Mouse (Mus musculus): ENCODE data around the gene Snrpa. TPM values are rescaled to one million over a fixed set of nuclear protein-coding genes. Genes with fewer than 3 reads are reported as not detected.
A peak's percentile ranks its signal among the peaks of the same experiment; 100 is the strongest.

The Snrpa gene
- polyA plus RNA-seq, 1 experiment from 2014 or later, result 192 TPM

DNA sequence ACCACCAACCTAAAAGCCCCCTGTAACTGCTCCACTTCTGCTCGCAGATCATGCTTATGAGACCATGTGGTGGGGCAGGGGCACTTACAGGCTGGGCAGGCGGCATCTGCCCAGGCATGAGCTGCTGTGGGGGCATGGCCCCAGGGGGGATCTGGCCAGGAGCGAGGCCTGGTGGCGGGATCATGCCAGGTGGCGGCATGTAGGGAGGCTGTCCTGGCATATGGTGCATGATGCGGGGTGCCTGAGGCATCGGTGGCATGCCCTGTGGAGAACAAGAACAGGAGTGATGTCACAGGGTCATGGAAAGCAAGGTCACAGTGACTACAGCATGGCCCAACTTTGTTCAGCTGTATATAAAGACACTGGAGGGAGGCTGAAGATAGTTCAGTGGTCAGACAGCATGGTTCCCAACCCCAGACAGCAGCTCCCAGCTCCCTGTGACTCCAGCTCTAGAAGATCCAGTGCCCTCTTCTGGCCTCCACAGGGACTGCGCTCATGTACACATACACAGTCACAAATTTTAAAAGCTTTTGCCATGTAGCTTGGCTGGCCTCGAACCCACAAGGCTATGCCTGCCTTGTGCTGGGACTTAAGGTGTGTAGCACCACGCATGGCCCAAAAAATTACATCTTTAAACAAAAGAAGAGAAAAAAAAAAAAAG is 6.7 kb downstream of the Snrpa start:
- Histone ChIP-seq H3K9me3 (ENCODE audit: control insufficient read depth, low read length) (no peaks in the 10 kb centered on the region), H3K36me3 (replicated peaks; ENCODE audit: control insufficient read depth, insufficient read depth) (peaks cover 96% of the 10 kb centered on the region), H3K4me2 (replicated peaks) (no peak overlapping the region), H3K27ac (no peak overlapping the region), H3K27me3 (ENCODE audit: control insufficient read depth, insufficient read depth, low read length) (no peaks in the 10 kb centered on the region), H3K9ac (no peak overlapping the region), H3K4me3 (replicated peaks; ENCODE audit: low read length) (no peak overlapping the region), H3K4me1 (replicated peaks; ENCODE audit: control insufficient read depth, insufficient read depth, low read length) (peaks cover 2% of the 10 kb centered on the region)
- DNase-seq (ENCODE audit: low spot score) (no peak), ATAC-seq (ENCODE audit: low FRiP score) (no peak; the same call in 1 of the 2 replicates)
- WGBS, result 90% methylated on average over 10 of the region's 10 CpGs

DNA sequence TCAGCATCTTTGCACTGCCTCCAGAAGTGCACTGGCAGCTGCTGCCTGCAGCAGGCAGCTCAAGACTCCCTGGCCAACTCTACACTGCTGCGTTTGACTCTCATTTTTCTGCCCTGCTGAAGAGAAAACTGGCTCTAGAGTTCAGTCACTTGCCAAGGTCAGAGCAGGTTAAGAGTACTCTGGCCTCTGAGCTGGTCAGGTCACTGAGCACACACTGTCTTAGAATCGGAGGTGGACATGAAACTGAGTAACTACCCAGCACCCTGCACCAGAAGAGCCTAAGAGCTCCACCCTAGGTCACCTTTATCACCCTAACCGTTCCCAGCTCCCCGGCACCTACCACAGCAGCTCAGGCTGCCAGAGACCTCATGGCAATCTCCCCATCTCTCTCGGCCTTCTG is 10.1 kb downstream of the Snrpa start:
- 89% methylated on average over 5 of the region's 5 CpGs for whole genome bisulfite sequencing
- Histone ChIP-seq H3K27ac (no peak overlapping the region), H3K9me3 (ENCODE audit: control insufficient read depth, low read length) (no peaks in the 10 kb centered on the region), H3K4me2 (replicated peaks) (no peak overlapping the region), H3K27me3 (ENCODE audit: control insufficient read depth, insufficient read depth, low read length) (no peaks in the 10 kb centered on the region), H3K4me3 (replicated peaks; ENCODE audit: low read length) (no peak overlapping the region), H3K9ac (no peak overlapping the region), H3K4me1 (replicated peaks; ENCODE audit: control insufficient read depth, insufficient read depth, low read length) (no peaks in the 10 kb centered on the region), H3K36me3 (replicated peaks; ENCODE audit: control insufficient read depth, insufficient read depth) (peaks cover 82% of the 10 kb centered on the region)
- no peak for DNase-seq (ENCODE audit: low spot score)
- no peak for ATAC-seq (ENCODE audit: low FRiP score)

DNA sequence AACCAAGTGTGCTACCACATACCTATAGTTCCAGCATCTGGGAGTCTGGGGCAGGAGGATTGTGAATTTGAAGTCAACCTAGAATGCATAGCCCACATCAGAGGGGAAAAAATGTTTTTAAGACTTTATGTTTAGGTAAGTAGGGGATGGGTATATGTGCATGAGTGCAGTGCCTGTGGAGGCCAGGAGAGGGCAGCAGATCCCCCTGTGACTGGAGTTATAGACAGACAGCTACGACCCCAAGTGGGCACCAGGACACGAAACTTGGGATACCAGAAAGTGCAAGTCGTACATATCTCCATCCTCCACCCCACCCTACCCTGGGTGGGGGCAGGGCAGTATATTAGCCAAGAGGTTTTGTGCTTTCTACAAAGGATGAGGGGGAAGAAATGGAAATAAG is 11.1 kb downstream of the Snrpa start:
- no peak for DNase-seq (ENCODE audit: low spot score)
- Histone ChIP-seq H3K9me3 (ENCODE audit: control insufficient read depth, low read length) (no peaks in the 10 kb centered on the region), H3K36me3 (replicated peaks; ENCODE audit: control insufficient read depth, insufficient read depth) (peaks cover 72% of the 10 kb centered on the region)

DNA sequence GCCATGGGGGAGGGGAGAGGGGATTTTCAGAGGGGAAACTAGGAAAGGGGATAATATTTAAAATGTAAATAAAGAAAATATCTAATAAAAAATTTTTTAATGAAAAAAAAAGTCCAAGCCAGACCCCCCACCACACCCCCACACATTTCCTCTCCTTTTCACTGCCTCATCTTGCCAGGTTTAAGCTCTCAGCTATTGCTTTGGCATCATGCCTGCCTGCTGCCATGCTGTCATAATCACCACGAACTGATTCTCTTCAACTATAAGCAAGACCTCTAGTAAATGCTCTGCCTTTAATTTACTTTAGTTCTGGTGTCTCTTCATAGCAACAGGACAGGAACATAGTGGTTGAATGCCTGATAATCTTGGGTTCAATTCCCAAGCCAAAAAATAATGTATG is 13.6 kb downstream of the Snrpa start:
- 65% methylated on average over 1 of the region's 1 CpGs for WGBS
- no peaks in the 10 kb centered on the region for H3K27me3 ChIP-seq (ENCODE audit: control insufficient read depth, insufficient read depth, low read length)
- no peak overlapping the region for H3K4me3 ChIP-seq (replicated peaks; ENCODE audit: low read length)
- H3K36me3 ChIP-seq (replicated peaks; ENCODE audit: control insufficient read depth, insufficient read depth), result peaks cover 47% of the 10 kb centered on the region
- DNase-seq (ENCODE audit: low spot score) (no peak), ATAC-seq (ENCODE audit: low FRiP score) (no peak)
- no peaks in the 10 kb centered on the region for H3K9me3 ChIP-seq (ENCODE audit: control insufficient read depth, low read length)
- no peak overlapping the region for H3K27ac ChIP-seq
- no peak overlapping the region for H3K4me2 ChIP-seq (replicated peaks)
- H3K4me1 ChIP-seq (replicated peaks; ENCODE audit: control insufficient read depth, insufficient read depth, low read length), result peaks cover 13% of the 10 kb centered on the region
- H3K9ac ChIP-seq, result no peak overlapping the region

More for the DNA sequence above, 11.1 kb downstream of the Snrpa start:
- H3K27me3 ChIP-seq (ENCODE audit: control insufficient read depth, insufficient read depth, low read length), result no peaks in the 10 kb centered on the region
- ATAC-seq (ENCODE audit: low FRiP score), result no peak
- no peak overlapping the region for H3K4me3 ChIP-seq (replicated peaks; ENCODE audit: low read length)
- H3K4me1 ChIP-seq (replicated peaks; ENCODE audit: control insufficient read depth, insufficient read depth, low read length), result 0 out of 2 replicates have a peak, but pooled peaks cover 4% of the 10 kb centered on the region
- H3K4me2 ChIP-seq (replicated peaks), result no peak overlapping the region
- WGBS, result 87% methylated on average over 3 of the region's 3 CpGs
- no peak overlapping the region for H3K27ac ChIP-seq
- no peak overlapping the region for H3K9ac ChIP-seq

DNA sequence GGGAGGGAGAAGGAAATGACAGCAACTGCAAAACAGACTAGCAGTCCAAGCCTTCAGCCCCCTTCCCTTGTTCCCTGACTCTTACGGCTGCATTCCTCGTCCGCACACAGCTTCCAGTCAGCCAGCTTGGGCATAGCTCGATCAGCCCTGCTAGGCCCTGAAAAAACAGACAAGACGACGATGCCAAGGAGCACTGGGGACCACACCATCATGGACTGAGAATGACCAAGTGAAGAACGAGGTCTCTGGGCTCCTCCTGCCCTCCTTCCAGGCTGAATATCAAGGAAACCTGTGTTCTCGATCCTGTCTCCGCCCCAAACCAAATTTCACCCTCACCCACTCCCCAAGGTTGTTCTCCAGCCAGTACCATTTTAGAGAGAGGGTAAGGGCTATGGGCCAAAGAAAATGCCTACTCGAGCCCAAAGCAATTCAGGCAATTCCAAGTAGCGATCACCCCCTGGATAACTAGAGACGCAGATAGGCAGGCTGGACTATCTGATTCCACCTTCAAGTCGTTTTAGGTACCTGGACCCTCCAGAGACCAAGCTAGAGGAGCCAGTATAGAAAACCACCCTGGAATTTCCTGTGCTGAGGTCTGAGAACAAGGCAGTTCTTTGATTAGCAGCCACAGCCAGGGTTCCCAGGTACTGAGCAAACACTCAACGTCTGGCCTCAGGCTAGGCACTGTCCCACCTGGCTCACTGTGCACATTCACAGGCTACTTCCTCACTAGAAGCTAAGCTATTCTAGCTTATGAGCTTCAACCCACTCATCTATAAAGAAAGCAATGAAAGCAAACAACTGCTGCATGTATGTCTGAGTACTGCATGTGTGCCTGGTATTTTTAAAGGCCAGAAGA is 15.0 kb downstream of the Snrpa start, which contains the start of the genes Gm21983 and Mia:
TSS of gene Gm21983 (minus strand) at position 250 of the 859 bp plus-strand sequence.
TSS of gene Mia (minus strand) at position 321 of the 859 bp plus-strand sequence.
- peak within 1 kb of the TSS; percentile 49 for H3K4me2 ChIP-seq (replicated peaks)
- H3K27ac ChIP-seq, result peak within 1 kb of the TSS; percentile 81
- H3K36me3 ChIP-seq (replicated peaks; ENCODE audit: control insufficient read depth, insufficient read depth), result peaks cover 33% of the 10 kb centered on the region
- 65% methylated on average over 14 of the region's 14 CpGs for whole genome bisulfite sequencing
- H3K4me1 ChIP-seq (replicated peaks; ENCODE audit: control insufficient read depth, insufficient read depth, low read length), result peaks cover 13% of the 10 kb centered on the region
- no peaks in the 10 kb centered on the region for H3K27me3 ChIP-seq (ENCODE audit: control insufficient read depth, insufficient read depth, low read length)
- DNase-seq (ENCODE audit: low spot score) (no peak), ATAC-seq (ENCODE audit: low FRiP score) (no peak)
- H3K4me3 ChIP-seq (replicated peaks; ENCODE audit: low read length), result 0 out of 2 replicates have a peak within 1 kb of the TSS, but pooled peaks have one; percentile 2
- H3K9ac ChIP-seq, result 0 out of 2 replicates have a peak within 1 kb of the TSS, but pooled peaks have one; percentile 16
- H3K9me3 ChIP-seq (ENCODE audit: control insufficient read depth, low read length), result no peaks in the 10 kb centered on the region

DNA sequence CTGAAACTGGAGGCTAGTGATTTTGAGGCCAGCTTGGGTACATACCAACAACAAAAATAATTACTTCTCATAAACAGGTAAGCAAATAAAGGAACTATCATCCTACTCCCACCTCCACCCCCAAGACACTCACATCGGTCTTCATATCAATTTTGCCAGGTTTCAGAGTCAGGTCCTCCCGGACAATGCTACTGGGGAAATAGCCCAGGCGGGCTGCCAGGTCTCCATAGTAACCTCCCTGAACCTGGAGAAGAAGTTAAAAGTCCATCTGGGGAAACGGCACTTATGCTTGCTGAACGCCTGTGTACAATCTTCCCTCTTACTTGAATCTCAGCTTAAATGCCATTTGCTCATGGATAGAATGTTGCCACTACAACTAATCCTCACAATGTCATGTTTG is 16.0 kb downstream of the Snrpa start:
- WGBS, result 33% methylated on average over 5 of the region's 5 CpGs
- Histone ChIP-seq H3K4me3 (replicated peaks; ENCODE audit: low read length) (no peak overlapping the region), H3K4me1 (replicated peaks; ENCODE audit: control insufficient read depth, insufficient read depth, low read length) (peaks cover 13% of the 10 kb centered on the region), H3K36me3 (replicated peaks; ENCODE audit: control insufficient read depth, insufficient read depth) (peaks cover 23% of the 10 kb centered on the region), H3K9ac (no peak overlapping the region), H3K27ac (peak overlapping the region; percentile 81), H3K27me3 (ENCODE audit: control insufficient read depth, insufficient read depth, low read length) (no peaks in the 10 kb centered on the region), H3K4me2 (replicated peaks) (peak overlapping the region; percentile 49), H3K9me3 (ENCODE audit: control insufficient read depth, low read length) (no peaks in the 10 kb centered on the region)
- ATAC-seq (ENCODE audit: low FRiP score) (no peak), DNase-seq (ENCODE audit: low spot score) (peak; percentile 50)

DNA sequence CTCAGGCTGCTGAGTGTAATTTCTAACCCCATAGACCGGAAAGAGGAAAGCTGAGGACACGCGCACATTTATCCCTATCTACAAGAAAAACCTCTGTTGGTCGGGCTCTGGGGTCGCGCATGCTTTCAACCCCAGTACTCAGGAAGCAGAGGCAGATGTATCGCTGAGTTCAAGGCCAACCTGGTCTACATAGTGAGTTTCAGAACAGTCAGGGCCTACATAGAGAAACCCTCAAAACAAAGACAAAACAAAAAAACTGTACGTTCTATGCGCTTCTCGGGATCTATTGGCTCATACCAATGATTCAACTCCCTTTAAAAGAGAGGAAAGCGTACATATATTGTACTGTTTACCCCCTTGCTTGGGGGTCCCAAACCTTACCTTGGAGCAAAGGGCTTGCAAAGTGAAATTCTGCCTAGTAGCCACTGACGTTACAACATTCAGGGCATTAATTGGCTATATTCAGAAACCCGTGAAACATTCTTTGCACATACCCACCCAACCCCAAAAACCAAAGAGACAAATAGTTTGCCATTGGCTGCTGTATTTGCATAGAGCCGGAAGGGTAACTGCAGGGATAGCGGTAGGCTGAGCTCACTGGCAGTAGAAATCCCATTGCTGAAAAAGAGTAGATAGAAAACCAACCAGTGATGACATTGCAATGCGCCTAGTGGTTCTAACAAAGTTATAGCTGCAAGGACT is 16.7 kb downstream of the Snrpa start:
- peak overlapping the region; percentile 70 for H3K4me3 ChIP-seq (replicated peaks; ENCODE audit: low read length)
- peak overlapping the region; percentile 49 for H3K4me2 ChIP-seq (replicated peaks)
- H3K36me3 ChIP-seq (replicated peaks; ENCODE audit: control insufficient read depth, insufficient read depth), result peaks cover 20% of the 10 kb centered on the region
- H3K9me3 ChIP-seq (ENCODE audit: control insufficient read depth, low read length), result no peaks in the 10 kb centered on the region
- DNase-seq (ENCODE audit: low spot score) (no peak), ATAC-seq (ENCODE audit: low FRiP score) (no peak)
- H3K27ac ChIP-seq, result peak overlapping the region; percentile 81
- no peaks in the 10 kb centered on the region for H3K27me3 ChIP-seq (ENCODE audit: control insufficient read depth, insufficient read depth, low read length)
- H3K4me1 ChIP-seq (replicated peaks; ENCODE audit: control insufficient read depth, insufficient read depth, low read length), result peaks cover 13% of the 10 kb centered on the region
- 46% methylated on average over 16 of the region's 16 CpGs for WGBS
- H3K9ac ChIP-seq, result peak overlapping the region; percentile 49

DNA sequence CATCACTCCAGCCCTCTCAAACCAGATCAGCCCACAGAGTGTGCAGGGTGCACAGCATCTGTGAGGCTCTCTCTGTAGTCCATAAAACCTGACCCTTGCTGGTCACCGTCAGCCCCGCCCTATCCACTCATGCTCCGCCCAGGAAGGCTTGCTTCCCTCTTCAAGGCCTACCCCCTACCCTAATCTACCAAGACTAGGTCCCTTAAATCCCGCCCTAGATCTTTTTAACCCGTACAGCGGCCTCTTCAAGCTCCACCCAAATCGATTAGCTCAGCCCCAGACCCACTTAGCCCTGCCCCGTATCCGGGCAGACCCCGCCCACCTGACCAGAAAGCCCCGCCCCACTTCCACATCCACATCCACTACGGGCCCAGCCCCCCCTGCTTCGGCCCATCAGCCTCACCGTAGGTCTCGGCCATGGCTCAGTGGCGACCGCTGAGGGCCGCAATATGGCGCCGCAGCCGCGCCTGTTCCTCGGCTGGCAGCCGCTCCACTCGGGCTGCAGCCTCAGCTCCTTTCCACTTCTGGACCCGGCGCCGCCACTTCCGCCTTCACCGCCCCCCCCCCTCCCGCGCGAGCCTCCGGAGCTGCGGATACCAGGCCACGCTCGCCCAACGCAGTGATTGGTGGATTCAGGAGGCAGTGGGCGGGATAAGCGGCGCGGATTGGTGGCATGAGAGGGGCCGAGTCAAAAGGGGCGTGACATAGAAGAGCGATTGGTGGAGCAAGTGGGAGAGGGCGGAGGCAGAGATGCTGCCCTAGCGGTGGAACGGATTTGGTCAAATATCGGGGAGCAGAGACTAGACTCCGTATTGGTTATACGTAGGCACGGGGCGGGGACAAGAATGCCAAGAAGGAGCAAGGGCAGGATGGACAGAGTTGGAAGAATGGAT is 17.5 kb downstream of the Snrpa start, which contains the start of gene Rab4b:
TSS of gene Rab4b (minus strand) at position 573 of the 893 bp plus-strand sequence.
- under 1% methylated on average over 53 of the region's 53 CpGs for WGBS
- Histone ChIP-seq H3K9ac (peak within 1 kb of the TSS; percentile 58), H3K36me3 (replicated peaks; ENCODE audit: control insufficient read depth, insufficient read depth) (peaks cover 21% of the 10 kb centered on the region), H3K27ac (peak within 1 kb of the TSS; percentile 88), H3K27me3 (ENCODE audit: control insufficient read depth, insufficient read depth, low read length) (no peaks in the 10 kb centered on the region), H3K4me2 (replicated peaks) (peak within 1 kb of the TSS; percentile 53), H3K4me3 (replicated peaks; ENCODE audit: low read length) (peak within 1 kb of the TSS; percentile 70), H3K4me1 (replicated peaks; ENCODE audit: control insufficient read depth, insufficient read depth, low read length) (peaks cover 13% of the 10 kb centered on the region), H3K9me3 (ENCODE audit: control insufficient read depth, low read length) (no peaks in the 10 kb centered on the region)
- DNase-seq (ENCODE audit: low spot score) (peak; percentile 97), ATAC-seq (ENCODE audit: low FRiP score) (peak; percentile 98)
